Mouse (Mus musculus) midbrain, embryonic 16.5 days (tissue): Measurements from ENCODE around the gene Ttll3. TPM values are rescaled to one million over a fixed set of nuclear protein-coding genes. Genes with fewer than 3 reads are reported as not detected.

Experiments used
- ATAC-seq: fragments of 200-750 bp; cut with Nextera tagmentation; 2 replicates; pipeline ENCODE4 v1.8.0; 2017; ENCODE audit warnings: moderate TSS enrichment
- H3K27ac ChIP-seq: fragments of 300-500 bp; sonication (generic); 2 replicates; pipeline ENCODE4 v1.5.1; 2014; ENCODE audit warnings: mild to moderate bottlenecking, low read length, mixed read lengths
- H3K27me3 ChIP-seq: fragments of 300-500 bp; sonication (generic); 2 replicates; pipeline ENCODE4 v1.6.1; 2014; ENCODE audit warnings: low read depth, low read length, mixed read lengths; ENCODE audit not compliant: control insufficient read depth, insufficient read depth
- H3K36me3 ChIP-seq: fragments of 300-500 bp; sonication (generic); 2 replicates; pipeline ENCODE4 v1.6.1; 2014; ENCODE audit warnings: mild to moderate bottlenecking, low read length, moderate library complexity, mixed read lengths; ENCODE audit not compliant: control insufficient read depth, insufficient read depth
- H3K4me1 ChIP-seq: fragments of 300-500 bp; sonication (generic); 2 replicates; pipeline ENCODE4 v1.6.1; 2014; ENCODE audit warnings: mild to moderate bottlenecking, low read length, mixed read lengths; ENCODE audit not compliant: control insufficient read depth, insufficient read depth
- H3K4me2 ChIP-seq: fragments of 300-500 bp; sonication (generic); 2 replicates; pipeline ENCODE4 v1.6.1; 2014; ENCODE audit warnings: mild to moderate bottlenecking, low read length, mixed read lengths
- H3K4me3 ChIP-seq: fragments of 300-500 bp; sonication (generic); 2 replicates; pipeline ENCODE4 v1.5.1; 2014; ENCODE audit warnings: low read depth, mild to moderate bottlenecking, low read length, moderate library complexity, mixed read lengths
- H3K9ac ChIP-seq: fragments of 300-500 bp; sonication (generic); 2 replicates; pipeline ENCODE4 v1.6.1; 2014; ENCODE audit warnings: low read depth, low read length, mixed read lengths
- H3K9me3 ChIP-seq: fragments of 300-500 bp; sonication (generic); replicated peaks from 2 replicates; pipeline ENCODE4 v1.6.1; 2014; ENCODE audit warnings: mild to moderate bottlenecking, low read length, mixed read lengths; ENCODE audit not compliant: control insufficient read depth, poor library complexity, severe bottlenecking
- WGBS: fragments of 180-500 bp; shearing (Covaris S2); extraction: QIAGEN DNeasy Blood & Tissue Kit; methylation state at CpG from one replicate; pipeline ENCODE4 v1.1.7; 2014; 5-methylcytosine and 5-hydroxymethylcytosine counted together
- polyA plus RNA-seq: library from polyadenylated mRNA; unstranded; fragments of >200 nt; fragmentation: Nextera tagmentation; extraction: Ambion mirVana; gene quantifications from 2 replicates; pipeline ENCODE4 v1.2.1, GENCODE M21; 2015

Gene Ttll3
- polyA plus RNA-seq, result 13.2 and 15.8 TPM in 2 replicates

GRCm38 (mm10) chr6:113388960-113389359, at the start of gene Ttll3:
Ttll3 (plus strand) TSS chr6:113389260.
- Histone ChIP-seq H3K4me2 (no peak within 1 kb of the TSS), H3K9ac (no peak within 1 kb of the TSS), H3K4me3 (no peak within 1 kb of the TSS), H3K4me1 (peaks cover 8% of the 10 kb centered on the region), H3K27ac (no peak within 1 kb of the TSS), H3K27me3 (no peaks in the 10 kb centered on the region), H3K36me3 (peaks cover 35% of the 10 kb centered on the region), H3K9me3 (no peaks in the 10 kb centered on the region)
- no peak for ATAC-seq
- 79% methylated on average over 8 of the region's 8 CpGs for WGBS

GRCm38 (mm10) chr6:113341574-113341973, 47.5 kb upstream of the Ttll3 start:
- WGBS, result 90% methylated on average over 6 of the region's 6 CpGs
- H3K27me3 ChIP-seq, result no peaks in the 10 kb centered on the region
- H3K27ac ChIP-seq, result peak overlapping the region; percentile 17; the same call in 1 of the 2 replicates
- H3K4me3 ChIP-seq, result peak overlapping the region; percentile 1; the same call in 1 of the 2 replicates
- no peak for ATAC-seq
- 0 out of 2 replicates have a peak overlapping the region, but pooled peaks have one; percentile 8 for H3K9ac ChIP-seq
- H3K9me3 ChIP-seq, result no peaks in the 10 kb centered on the region
- peaks cover 18% of the 10 kb centered on the region for H3K4me1 ChIP-seq
- H3K36me3 ChIP-seq, result no peaks in the 10 kb centered on the region; the same call in none of the 2 replicates
- H3K4me2 ChIP-seq, result peak overlapping the region; percentile 78

GRCm38 (mm10) chr6:113342297-113342696, 46.8 kb upstream of the Ttll3 start:
- peak; percentile 54; the same call in 1 of the 2 replicates for ATAC-seq
- no peaks in the 10 kb centered on the region for H3K27me3 ChIP-seq
- H3K27ac ChIP-seq, result peak overlapping the region; percentile 35
- peak overlapping the region; percentile 78 for H3K4me2 ChIP-seq
- H3K9ac ChIP-seq, result peak overlapping the region; percentile 52
- peak overlapping the region; percentile 67 for H3K4me3 ChIP-seq
- WGBS, result 49% methylated on average over 4 of the region's 7 CpGs
- H3K9me3 ChIP-seq, result no peaks in the 10 kb centered on the region
- H3K36me3 ChIP-seq, result no peaks in the 10 kb centered on the region; the same call in none of the 2 replicates
- peaks cover 18% of the 10 kb centered on the region for H3K4me1 ChIP-seq

- Histone ChIP-seq H3K9me3 (no peaks in the 10 kb centered on the region), H3K4me3 (peak within 1 kb of the TSS; percentile 67), H3K27me3 (no peaks in the 10 kb centered on the region), H3K4me1 (peaks cover 18% of the 10 kb centered on the region), H3K27ac (peak within 1 kb of the TSS; percentile 65), H3K9ac (peak within 1 kb of the TSS; percentile 91), H3K4me2 (peak within 1 kb of the TSS; percentile 78), H3K36me3 (no peaks in the 10 kb centered on the region; the same call in 1 of the 2 replicates)
- peak; percentile 79 for ATAC-seq
- 18% methylated on average over 28 of the region's 32 CpGs for WGBS
Measured at GRCm38 (mm10) chr6:113343177-113344092, 45.6 kb upstream of the Ttll3 start, which contains the start of gene Camk1. Camk1 (minus strand) TSS chr6:113343984.

- Histone ChIP-seq H3K4me3 (peak overlapping the region; percentile 67; the same call in 1 of the 2 replicates), H3K9ac (peak overlapping the region; percentile 91), H3K27me3 (no peaks in the 10 kb centered on the region), H3K27ac (no peak overlapping the region), H3K4me1 (peaks cover 18% of the 10 kb centered on the region), H3K9me3 (no peaks in the 10 kb centered on the region), H3K36me3 (no peaks in the 10 kb centered on the region; the same call in 1 of the 2 replicates), H3K4me2 (peak overlapping the region; percentile 78)
- WGBS, result 49% methylated on average over 2 of the region's 2 CpGs
- ATAC-seq, result 0 out of 2 replicates have a peak, but pooled peaks have one; percentile 18
Measured at GRCm38 (mm10) chr6:113344321-113344720, 44.7 kb upstream of the Ttll3 start.

GRCm38 (mm10) chr6:113346897-113347296, 42.2 kb upstream of the Ttll3 start:
- no peak overlapping the region for H3K4me3 ChIP-seq
- 81% methylated on average over 4 of the region's 4 CpGs for WGBS

GRCm38 (mm10) chr6:113350538-113350937, 38.5 kb upstream of the Ttll3 start:
- Histone ChIP-seq H3K27ac (no peak overlapping the region), H3K27me3 (no peaks in the 10 kb centered on the region), H3K36me3 (no peaks in the 10 kb centered on the region), H3K4me1 (no peaks in the 10 kb centered on the region), H3K9ac (no peak overlapping the region), H3K9me3 (no peaks in the 10 kb centered on the region), H3K4me2 (no peak overlapping the region), H3K4me3 (no peak overlapping the region)
- ATAC-seq, result no peak

More at GRCm38 (mm10) chr6:113346897-113347296, 42.2 kb upstream of the Ttll3 start:
- Histone ChIP-seq H3K9me3 (no peaks in the 10 kb centered on the region), H3K27ac (no peak overlapping the region), H3K27me3 (no peaks in the 10 kb centered on the region), H3K9ac (no peak overlapping the region), H3K4me2 (no peak overlapping the region), H3K36me3 (no peaks in the 10 kb centered on the region), H3K4me1 (peaks cover 12% of the 10 kb centered on the region)
- ATAC-seq, result no peak

GRCm38 (mm10) chr6:113351161-113351560, 37.9 kb upstream of the Ttll3 start:
- no peak for ATAC-seq
- Histone ChIP-seq H3K9ac (no peak overlapping the region), H3K4me1 (no peaks in the 10 kb centered on the region), H3K27me3 (no peaks in the 10 kb centered on the region), H3K9me3 (no peaks in the 10 kb centered on the region), H3K36me3 (no peaks in the 10 kb centered on the region), H3K4me3 (no peak overlapping the region), H3K27ac (no peak overlapping the region), H3K4me2 (no peak overlapping the region)
- WGBS, result 90% methylated on average over 1 of the region's 1 CpGs

- Histone ChIP-seq H3K4me1 (no peaks in the 10 kb centered on the region), H3K27ac (no peak overlapping the region), H3K4me3 (no peak overlapping the region), H3K27me3 (no peaks in the 10 kb centered on the region), H3K4me2 (no peak overlapping the region), H3K9me3 (no peaks in the 10 kb centered on the region), H3K36me3 (no peaks in the 10 kb centered on the region), H3K9ac (no peak overlapping the region)
- ATAC-seq, result no peak
- WGBS, result 66% methylated on average over 10 of the region's 10 CpGs
Measured at GRCm38 (mm10) chr6:113351653-113352052, 37.4 kb upstream of the Ttll3 start.
